Mouse (Mus musculus) frontal cortex, adult (tissue): ENCODE results near the gene Cd81.

ENCODE experiments used
- ATAC-seq: cut with Nextera tagmentation; 2 replicates; pipeline ENCODE4 v1.9.2; 2017; ENCODE audit warnings: mild to moderate bottlenecking, moderate library complexity, mixed read lengths; ENCODE audit not compliant: low TSS enrichment

The Cd81 gene

GRCm38 (mm10) chr7:143052626-143053007, at the start of gene Cd81:
Gene Cd81 (plus strand): TSS chr7:143052739.
- ATAC-seq = peak; percentile 83

GRCm38 (mm10) chr7:143004727-143005343, 47.7 kb upstream of the Cd81 start, which contains the start of gene Tspan32:
Gene Tspan32 (plus strand): TSS chr7:143005046.
- no peak for ATAC-seq

GRCm38 (mm10) chr7:143005344-143006096, 47.0 kb upstream of the Cd81 start:
- no peak for ATAC-seq

- no peak for ATAC-seq
Observed at GRCm38 (mm10) chr7:143006097-143006755, 46.3 kb upstream of the Cd81 start.

GRCm38 (mm10) chr7:143006756-143007598, 45.6 kb upstream of the Cd81 start:
- no peak for ATAC-seq

- peak; percentile 94 for ATAC-seq
Observed at GRCm38 (mm10) chr7:143007599-143008369, 44.8 kb upstream of the Cd81 start.

- no peak for ATAC-seq
Observed at GRCm38 (mm10) chr7:143008370-143008926, 44.1 kb upstream of the Cd81 start.

- no peak for ATAC-seq
Observed at GRCm38 (mm10) chr7:143008996-143009665, 43.4 kb upstream of the Cd81 start.

GRCm38 (mm10) chr7:143009996-143010395, 42.5 kb upstream of the Cd81 start:
- ATAC-seq = no peak

GRCm38 (mm10) chr7:143011226-143011625, 41.3 kb upstream of the Cd81 start:
- no peak for ATAC-seq

GRCm38 (mm10) chr7:143012230-143012875, 40.2 kb upstream of the Cd81 start:
- ATAC-seq = no peak

GRCm38 (mm10) chr7:143013420-143014178, 38.9 kb upstream of the Cd81 start:
- ATAC-seq = peak; percentile 58

GRCm38 (mm10) chr7:143014862-143015659, 37.5 kb upstream of the Cd81 start:
- no peak for ATAC-seq

GRCm38 (mm10) chr7:143015755-143016423, 36.6 kb upstream of the Cd81 start:
- ATAC-seq = peak; percentile 56

GRCm38 (mm10) chr7:143016424-143017142, 36.0 kb upstream of the Cd81 start:
- ATAC-seq = no peak

GRCm38 (mm10) chr7:143017181-143017580, 35.4 kb upstream of the Cd81 start:
- no peak for ATAC-seq

- no peak for ATAC-seq
Observed at GRCm38 (mm10) chr7:143020040-143020439, 32.5 kb upstream of the Cd81 start.
